Comparison of ENCODE assay signal across 14 mouse cellular contexts in genomic region chr16:24120836-24121235, GRCm38 (mm10).
DNase-seq lines count a peak whose midpoint lies in the region; ATAC-seq and TF ChIP-seq lines count a peak whose summit lies in the region.
"Had no signal": no experiment of that assay in that cellular context is flagged by ENCODE, and none has a peak within 500 bp of the region (broad histone marks: within the 10 kb centered on the region; RNA-seq: fewer than 3 reads in every experiment).

No protein-coding gene starts in this region.

- no peak overlapping the region for H3K4me3 ChIP-seq in lung, adult 2 months (replicated peaks; ENCODE audit: extremely low read depth, low read depth, low read length)
- H3K4me3 ChIP-seq: heart, embryonic 10.5 days; intestine, embryonic 15.5 days; limb, embryonic 15.5 days; midbrain, embryonic 15.5 days had no signal

- WGBS in lung, adult 2 months, result 48% methylated on average over 6 of the region's 6 CpGs

- TF ChIP-seq CTCF in lung, adult 2 months (IDR thresholded peaks at IDR 0.05; ENCODE audit: insufficient read depth, low read length), result no peak

- ATAC-seq in megakaryocyte progenitor cell, adult 5-6 weeks (replicated peaks; ENCODE audit: poor library complexity), result peak; percentile 98
- ATAC-seq: activated CD4-positive, CD25-positive, alpha-beta regulatory T cell, adult 4 months; intestine, embryonic 15.5 days; midbrain, embryonic 15.5 days had no signal

- peak; percentile 97 for DNase-seq in heart, adult 11 months
- DNase-seq in heart, postnatal 36 days, result no peak
- peak; percentile 64 for DNase-seq in adrenal gland, postnatal 10 days
- DNase-seq in lung, adult 2 months, result peak; percentile 48
- DNase-seq in cerebellum, postnatal 14 days, result no peak
- DNase-seq in left cerebral cortex, adult 18-20 months (ENCODE audit: low spot score in 2 of 2), result no peak
- no peak for DNase-seq in thymus, postnatal 0 days (ENCODE audit: low spot score)
- DNase-seq: thymus, adult 18-20 months had no signal

- no peak for TF ChIP-seq POLR2A in lung, adult 2 months (IDR thresholded peaks at IDR 0.05; ENCODE audit: borderline replicate concordance, extremely low read depth, low read depth, low read length)

- H3K4me1 ChIP-seq in lung, adult 2 months (ENCODE audit: control insufficient read depth, insufficient read depth, low read length), result no peaks in the 10 kb centered on the region; the same call in none of the 2 replicates
- H3K4me1 ChIP-seq: heart, embryonic 10.5 days; intestine, embryonic 15.5 days; limb, embryonic 15.5 days; midbrain, embryonic 15.5 days had no signal

- intact Hi-C loops in heart, postnatal 36 days (cut with DNase I), result no loop called here

Comparison
In these comparisons a context has a peak if more than half of its experiments do, and no peak if none do; other contexts are left out.
1. DNase-seq: peak in heart, adult 11 months (single experiment), adrenal gland, postnatal 10 days (single experiment) and lung, adult 2 months (single experiment); none in heart, postnatal 36 days (0 of 2), cerebellum, postnatal 14 days (0 of 2), left cerebral cortex, adult 18-20 months (0 of 2) and thymus, postnatal 0 days (single experiment).